Mouse (Mus musculus) layer of hippocampus, adult 9-10 months (tissue): ENCODE data around the gene Cacna1a.

Experiments used
- DNase-seq: peaks from one replicate; pipeline ENCODE4 v3.0.0; 2022; ENCODE audit warnings: low spot score

Cacna1a gene

GRCm38 (mm10) chr8:84388275-84388674, at the start of gene Cacna1a:
Gene Cacna1a (plus strand): TSS chr8:84388440.
- DNase-seq = no peak

GRCm38 (mm10) chr8:84338493-84338892, 49.7 kb upstream of the Cacna1a start:
- no peak for DNase-seq

- no peak for DNase-seq
Measured at GRCm38 (mm10) chr8:84339320-84339719, 48.9 kb upstream of the Cacna1a start.

GRCm38 (mm10) chr8:84339867-84340266, 48.4 kb upstream of the Cacna1a start:
- DNase-seq = no peak

- no peak for DNase-seq
Measured at GRCm38 (mm10) chr8:84340671-84341070, 47.6 kb upstream of the Cacna1a start.

GRCm38 (mm10) chr8:84345493-84345892, 42.7 kb upstream of the Cacna1a start:
- DNase-seq = no peak

- DNase-seq = no peak
Measured at GRCm38 (mm10) chr8:84346421-84346820, 41.8 kb upstream of the Cacna1a start.

GRCm38 (mm10) chr8:84349526-84349925, 38.7 kb upstream of the Cacna1a start:
- DNase-seq = no peak

- DNase-seq = no peak
Measured at GRCm38 (mm10) chr8:84350960-84351359, 37.3 kb upstream of the Cacna1a start.

- DNase-seq = no peak
Measured at GRCm38 (mm10) chr8:84356482-84356881, 31.8 kb upstream of the Cacna1a start.

- peak; percentile 64 for DNase-seq
Measured at GRCm38 (mm10) chr8:84357631-84358371, 30.4 kb upstream of the Cacna1a start.

GRCm38 (mm10) chr8:84363428-84364134, 24.7 kb upstream of the Cacna1a start:
- peak; percentile 59 for DNase-seq

GRCm38 (mm10) chr8:84365197-84365596, 23.0 kb upstream of the Cacna1a start:
- DNase-seq = no peak

- no peak for DNase-seq
Measured at GRCm38 (mm10) chr8:84370972-84371371, 17.3 kb upstream of the Cacna1a start.

- no peak for DNase-seq
Measured at GRCm38 (mm10) chr8:84375038-84375437, 13.2 kb upstream of the Cacna1a start.

- no peak for DNase-seq
Measured at GRCm38 (mm10) chr8:84375803-84376202, 12.4 kb upstream of the Cacna1a start.

GRCm38 (mm10) chr8:84376564-84376963, 11.7 kb upstream of the Cacna1a start:
- DNase-seq = no peak

- no peak for DNase-seq
Measured at GRCm38 (mm10) chr8:84381676-84382075, 6.6 kb upstream of the Cacna1a start.

- no peak for DNase-seq
Measured at GRCm38 (mm10) chr8:84388773-84389172, 533 bp downstream of the Cacna1a start.

- no peak for DNase-seq
Measured at GRCm38 (mm10) chr8:84389173-84389572, 933 bp downstream of the Cacna1a start.

GRCm38 (mm10) chr8:84391611-84392010, 3.4 kb downstream of the Cacna1a start:
- no peak for DNase-seq

GRCm38 (mm10) chr8:84395751-84396457, 7.7 kb downstream of the Cacna1a start:
- DNase-seq = no peak
